Mouse (Mus musculus): ENCODE data around the gene Rapgef3. TPM values are rescaled to one million over a fixed set of nuclear protein-coding genes. Genes with fewer than 3 reads are reported as not detected.

Gene Rapgef3
- total and polyA plus RNA-seq, 2 experiments from 2014 or later, result 17.6 to 57.8 TPM

DNA sequence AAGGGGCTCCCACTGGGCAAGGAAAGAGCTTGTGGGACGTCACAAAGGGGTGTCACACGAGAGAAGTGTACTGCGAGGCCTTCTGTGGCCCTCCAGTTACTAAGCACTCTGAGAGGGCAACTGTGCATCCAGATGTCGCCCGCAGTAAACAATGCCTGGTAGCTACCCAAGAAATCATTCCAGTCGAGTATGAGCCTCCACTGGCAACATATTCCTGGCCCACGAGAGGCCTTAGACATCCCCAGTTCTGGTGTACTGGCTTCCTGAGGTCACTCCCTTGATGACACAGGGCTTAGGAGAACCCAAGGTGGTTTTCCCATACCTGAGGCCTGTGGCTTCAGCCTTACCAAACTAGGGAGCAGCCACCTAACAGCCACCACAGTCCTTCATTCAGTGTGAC, 45.1 kb upstream of the Rapgef3 start:
- TF ChIP-seq EP300 (IDR thresholded peaks at IDR 0.05; ENCODE audit: low read depth) (no peak), CTCF (IDR thresholded peaks at IDR 0.05; ENCODE audit: low read depth) (no peak)
- DNase-seq (ENCODE audit: low spot score) (no peak), ATAC-seq (ENCODE audit: insufficient read depth, low read depth) (no peak)
- H3K4me3 ChIP-seq (ENCODE audit: low read depth, low read length), result no peak overlapping the region
- peaks cover 35% of the 10 kb centered on the region for H3K36me3 ChIP-seq (replicated peaks; ENCODE audit: control insufficient read depth, insufficient read depth, low read length)
- peak overlapping the region; percentile 88 for H3K27ac ChIP-seq (ENCODE audit: low read depth)
- no peaks in the 10 kb centered on the region for H3K27me3 ChIP-seq (ENCODE audit: control insufficient read depth, insufficient read depth, low read length)
- no peaks in the 10 kb centered on the region for H3K9me3 ChIP-seq (replicated peaks; ENCODE audit: control insufficient read depth, low read length)
- H3K9ac ChIP-seq (replicated peaks; ENCODE audit: low read depth, low read length), result no peak overlapping the region
- no peak overlapping the region for H3K4me2 ChIP-seq (ENCODE audit: low read depth, low read length)
- 65% methylated on average over 7 of the region's 7 CpGs for WGBS
- peaks cover 43% of the 10 kb centered on the region for H3K4me1 ChIP-seq (ENCODE audit: control insufficient read depth, insufficient read depth)

DNA sequence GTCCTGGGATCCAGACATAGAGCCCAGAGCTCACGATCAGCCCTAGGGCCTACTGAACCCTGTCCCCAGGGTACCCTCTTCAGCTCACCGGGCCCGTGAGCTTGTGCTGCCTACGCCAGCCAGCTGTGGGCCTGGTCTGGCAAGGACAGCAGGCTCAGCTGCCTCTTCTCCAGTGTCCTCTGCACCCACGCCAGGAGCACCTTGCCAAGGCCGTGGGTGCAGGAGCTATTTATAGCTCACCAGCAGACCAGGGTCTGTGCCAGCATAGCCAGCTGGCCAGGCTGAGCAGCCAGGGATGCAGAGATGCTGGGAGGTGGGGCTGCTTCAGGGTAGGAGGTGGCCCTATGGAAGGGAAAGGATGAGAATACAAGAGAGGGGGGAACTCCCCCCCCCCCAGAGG, 44.4 kb upstream of the Rapgef3 start:
- peak; percentile 89 for ATAC-seq (ENCODE audit: insufficient read depth, low read depth)

GRCm38 (mm10) chr15:97811307-97811706, 43.5 kb upstream of the Rapgef3 start:
- H3K4me2 ChIP-seq (ENCODE audit: low read depth, low read length), result no peak overlapping the region
- H3K9ac ChIP-seq (replicated peaks; ENCODE audit: low read depth, low read length), result no peak overlapping the region
- ATAC-seq (ENCODE audit: insufficient read depth, low read depth) (no peak), DNase-seq (ENCODE audit: low spot score) (no peak)
- H3K4me1 ChIP-seq (ENCODE audit: control insufficient read depth, insufficient read depth), result peaks cover 43% of the 10 kb centered on the region
- no peak overlapping the region for H3K4me3 ChIP-seq (ENCODE audit: low read depth, low read length)
- peaks cover 51% of the 10 kb centered on the region for H3K36me3 ChIP-seq (replicated peaks; ENCODE audit: control insufficient read depth, insufficient read depth, low read length)
- H3K27me3 ChIP-seq (ENCODE audit: control insufficient read depth, insufficient read depth, low read length), result no peaks in the 10 kb centered on the region
- TF ChIP-seq CTCF (IDR thresholded peaks at IDR 0.05; ENCODE audit: low read depth) (no peak), EP300 (IDR thresholded peaks at IDR 0.05; ENCODE audit: low read depth) (no peak)
- peak overlapping the region; percentile 88 for H3K27ac ChIP-seq (ENCODE audit: low read depth)
- H3K9me3 ChIP-seq (replicated peaks; ENCODE audit: control insufficient read depth, low read length), result no peaks in the 10 kb centered on the region
- 88% methylated on average over 9 of the region's 9 CpGs for WGBS

More for the DNA sequence above, 44.4 kb upstream of the Rapgef3 start:
- Histone ChIP-seq H3K9ac (replicated peaks; ENCODE audit: low read depth, low read length) (no peak overlapping the region; the same call in 1 of the 2 replicates), H3K27me3 (ENCODE audit: control insufficient read depth, insufficient read depth, low read length) (no peaks in the 10 kb centered on the region), H3K4me3 (ENCODE audit: low read depth, low read length) (no peak overlapping the region), H3K36me3 (replicated peaks; ENCODE audit: control insufficient read depth, insufficient read depth, low read length) (peaks cover 42% of the 10 kb centered on the region), H3K9me3 (replicated peaks; ENCODE audit: control insufficient read depth, low read length) (no peaks in the 10 kb centered on the region), H3K4me2 (ENCODE audit: low read depth, low read length) (no peak overlapping the region), H3K27ac (ENCODE audit: low read depth) (peak overlapping the region; percentile 88), H3K4me1 (ENCODE audit: control insufficient read depth, insufficient read depth) (peaks cover 43% of the 10 kb centered on the region)
- WGBS, result 21% methylated on average over 6 of the region's 6 CpGs
- peak; percentile 84 for DNase-seq (ENCODE audit: low spot score)
- no peak for TF ChIP-seq CTCF (IDR thresholded peaks at IDR 0.05; ENCODE audit: low read depth)
- TF ChIP-seq EP300 (IDR thresholded peaks at IDR 0.05; ENCODE audit: low read depth), result peak; percentile 59; the same call in 1 of the 2 replicates

DNA sequence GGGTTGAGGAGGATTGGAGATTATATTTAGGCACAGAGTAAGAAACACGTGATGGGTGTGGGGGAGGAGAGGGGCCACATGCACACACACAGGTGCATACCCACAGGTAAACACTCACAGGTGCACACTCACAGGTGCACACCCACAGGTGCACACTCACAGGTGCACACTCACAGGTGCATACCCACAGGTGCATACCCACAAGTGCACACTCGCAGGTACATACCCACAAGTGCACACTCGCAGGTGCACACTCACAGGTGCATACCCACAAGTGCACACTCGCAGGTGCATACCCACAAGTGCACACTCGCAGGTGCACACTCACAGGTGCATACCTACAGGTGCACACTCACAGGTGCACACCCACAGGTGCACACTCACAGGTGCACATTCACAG, 42.6 kb upstream of the Rapgef3 start:
- DNase-seq (ENCODE audit: low spot score) (no peak), ATAC-seq (ENCODE audit: insufficient read depth, low read depth) (no peak)
- H3K4me2 ChIP-seq (ENCODE audit: low read depth, low read length), result no peak overlapping the region
- no peak for TF ChIP-seq EP300 (IDR thresholded peaks at IDR 0.05; ENCODE audit: low read depth)
- TF ChIP-seq CTCF (IDR thresholded peaks at IDR 0.05; ENCODE audit: low read depth), result no peak
- H3K36me3 ChIP-seq (replicated peaks; ENCODE audit: control insufficient read depth, insufficient read depth, low read length), result peaks cover 56% of the 10 kb centered on the region
- H3K9ac ChIP-seq (replicated peaks; ENCODE audit: low read depth, low read length), result no peak overlapping the region
- H3K9me3 ChIP-seq (replicated peaks; ENCODE audit: control insufficient read depth, low read length), result no peaks in the 10 kb centered on the region
- no peak overlapping the region for H3K27ac ChIP-seq (ENCODE audit: low read depth)
- no peaks in the 10 kb centered on the region for H3K27me3 ChIP-seq (ENCODE audit: control insufficient read depth, insufficient read depth, low read length)
- no peak overlapping the region for H3K4me3 ChIP-seq (ENCODE audit: low read depth, low read length)
- peaks cover 42% of the 10 kb centered on the region for H3K4me1 ChIP-seq (ENCODE audit: control insufficient read depth, insufficient read depth)
- WGBS, result 88% methylated on average over 5 of the region's 5 CpGs

DNA sequence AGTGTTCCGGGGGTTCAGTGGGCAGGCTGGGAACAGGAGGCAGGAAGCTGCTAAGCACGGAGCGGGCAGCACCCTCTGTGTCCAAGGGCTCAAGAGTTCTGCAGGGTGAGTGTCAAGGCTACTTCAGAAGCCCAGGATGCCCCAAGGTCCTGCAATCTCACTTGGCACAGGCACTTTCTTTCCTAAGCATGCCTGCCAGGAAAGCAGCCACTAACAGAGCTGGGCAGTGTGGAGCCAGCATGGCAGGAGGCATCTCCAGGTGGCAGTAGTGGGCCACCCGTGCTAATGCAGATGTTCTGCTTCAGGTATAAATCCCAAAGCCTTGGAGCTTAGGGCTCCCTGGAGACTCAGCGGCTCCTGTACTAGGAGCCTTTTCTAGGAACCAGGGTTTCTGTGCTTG, 42.2 kb upstream of the Rapgef3 start:
- H3K9me3 ChIP-seq (replicated peaks; ENCODE audit: control insufficient read depth, low read length), result no peaks in the 10 kb centered on the region
- no peak for DNase-seq (ENCODE audit: low spot score)

DNA sequence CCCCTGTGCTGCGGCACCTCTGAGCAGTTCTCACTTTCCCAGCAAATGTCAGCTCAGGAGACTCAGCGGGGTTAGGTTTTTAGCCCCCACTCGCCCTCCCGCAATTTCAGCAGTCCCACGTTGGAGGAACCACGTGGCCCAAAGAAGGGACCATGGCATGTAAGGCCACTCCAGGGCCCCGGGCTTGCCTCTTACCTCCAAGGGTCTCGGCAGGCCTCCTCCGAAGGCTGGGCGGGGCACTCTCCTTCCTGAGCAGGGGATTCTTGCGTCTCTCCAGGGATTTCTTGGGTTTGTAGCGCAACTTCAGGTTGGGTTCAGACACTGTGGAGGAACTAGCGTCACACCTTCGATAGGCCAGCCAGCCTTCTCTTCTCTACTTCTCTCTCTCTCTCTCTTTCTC, 41.4 kb upstream of the Rapgef3 start:
- Histone ChIP-seq H3K4me2 (ENCODE audit: low read depth, low read length) (no peak overlapping the region), H3K9me3 (replicated peaks; ENCODE audit: control insufficient read depth, low read length) (no peaks in the 10 kb centered on the region), H3K4me3 (ENCODE audit: low read depth, low read length) (no peak overlapping the region), H3K27me3 (ENCODE audit: control insufficient read depth, insufficient read depth, low read length) (no peaks in the 10 kb centered on the region), H3K4me1 (ENCODE audit: control insufficient read depth, insufficient read depth) (peaks cover 30% of the 10 kb centered on the region), H3K36me3 (replicated peaks; ENCODE audit: control insufficient read depth, insufficient read depth, low read length) (peaks cover 63% of the 10 kb centered on the region), H3K27ac (ENCODE audit: low read depth) (no peak overlapping the region), H3K9ac (replicated peaks; ENCODE audit: low read depth, low read length) (no peak overlapping the region)
- WGBS, result 79% methylated on average over 14 of the region's 14 CpGs
- DNase-seq (ENCODE audit: low spot score) (no peak), ATAC-seq (ENCODE audit: insufficient read depth, low read depth) (no peak)
- TF ChIP-seq CTCF (IDR thresholded peaks at IDR 0.05; ENCODE audit: low read depth) (no peak), EP300 (IDR thresholded peaks at IDR 0.05; ENCODE audit: low read depth) (no peak)

More for the DNA sequence above, 42.2 kb upstream of the Rapgef3 start:
- peak; percentile 68 for TF ChIP-seq CTCF (IDR thresholded peaks at IDR 0.05; ENCODE audit: low read depth)
- TF ChIP-seq EP300 (IDR thresholded peaks at IDR 0.05; ENCODE audit: low read depth), result no peak
- 84% methylated on average over 5 of the region's 5 CpGs for WGBS
- no peak for ATAC-seq (ENCODE audit: insufficient read depth, low read depth)
- Histone ChIP-seq H3K4me3 (ENCODE audit: low read depth, low read length) (no peak overlapping the region), H3K4me1 (ENCODE audit: control insufficient read depth, insufficient read depth) (peaks cover 37% of the 10 kb centered on the region), H3K27me3 (ENCODE audit: control insufficient read depth, insufficient read depth, low read length) (no peaks in the 10 kb centered on the region), H3K27ac (ENCODE audit: low read depth) (no peak overlapping the region), H3K4me2 (ENCODE audit: low read depth, low read length) (no peak overlapping the region), H3K36me3 (replicated peaks; ENCODE audit: control insufficient read depth, insufficient read depth, low read length) (peaks cover 60% of the 10 kb centered on the region), H3K9ac (replicated peaks; ENCODE audit: low read depth, low read length) (no peak overlapping the region)

Measured in heart, postnatal 0 days (tissue).